Mouse (Mus musculus): Measurements from ENCODE around the gene Hexim2. TPM values are rescaled to one million over a fixed set of nuclear protein-coding genes. Genes with fewer than 3 reads are reported as not detected.

The Hexim2 gene
- total RNA-seq, 2 experiments from 2014 or later: 4.2 to 4.8 TPM

DNA sequence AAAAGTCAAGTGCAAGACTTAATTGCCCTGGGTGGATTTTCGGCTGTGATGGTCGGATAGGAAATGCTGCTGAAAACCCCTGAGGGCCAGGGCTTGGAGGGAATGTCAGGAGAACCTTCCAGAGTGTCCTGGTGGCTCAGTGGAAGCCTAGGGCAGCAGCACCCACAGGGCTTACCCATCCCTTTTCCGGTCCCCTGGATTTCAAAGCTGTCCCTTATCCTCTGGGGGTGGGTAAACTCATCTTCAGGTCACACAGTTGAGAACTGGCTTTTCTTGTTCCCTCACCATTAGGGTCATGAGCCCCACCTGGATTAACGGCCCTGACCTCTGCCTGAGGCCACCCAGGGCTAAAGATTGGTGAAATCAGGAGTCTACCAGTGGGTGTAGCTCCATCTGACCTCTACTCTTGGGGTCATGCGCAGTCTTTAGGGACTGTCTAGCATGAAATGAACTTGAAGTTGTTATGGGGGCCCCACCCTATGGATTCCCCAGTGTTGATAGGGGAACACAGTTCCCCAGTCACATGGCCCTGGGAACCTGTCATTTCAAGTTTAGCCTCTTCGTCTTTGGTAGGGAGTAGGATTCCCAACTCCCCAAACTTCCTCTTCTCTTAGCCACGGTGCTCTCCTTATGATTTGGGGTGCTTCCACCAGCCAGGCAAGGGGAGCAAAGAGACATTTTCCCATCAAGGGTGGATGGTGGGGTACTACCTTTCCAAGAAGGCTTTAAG, 41.0 kb downstream of the Hexim2 start:
- no peak for DNase-seq

DNA sequence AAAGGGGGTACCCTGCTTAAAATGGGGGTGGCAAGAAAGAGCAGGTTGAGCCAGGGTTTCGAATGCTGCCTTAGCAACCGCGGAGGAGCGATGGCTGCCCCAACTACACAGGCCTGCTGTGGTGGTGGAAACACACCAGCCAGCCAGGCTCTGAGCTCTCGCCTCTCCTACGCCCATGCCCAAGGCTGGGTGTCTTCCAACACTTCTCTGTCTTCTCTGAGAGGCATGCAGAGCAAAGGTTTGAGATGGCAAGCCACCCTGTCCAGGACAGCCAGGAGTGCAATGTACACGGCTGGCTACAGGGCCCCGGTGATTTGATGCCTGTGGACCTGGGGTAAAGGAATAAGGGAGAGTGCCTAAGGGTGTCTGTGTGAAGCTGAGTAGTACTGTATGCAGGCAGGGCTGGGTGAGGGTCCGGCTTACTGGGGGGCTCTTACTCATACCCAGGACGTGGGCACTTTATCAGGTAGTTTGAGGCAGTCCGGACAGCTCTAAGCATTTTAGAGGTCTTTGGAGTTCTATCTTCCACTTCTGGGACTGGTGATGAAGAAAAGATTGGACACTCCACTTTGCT, 41.6 kb downstream of the Hexim2 start:
- DNase-seq: no peak

DNA sequence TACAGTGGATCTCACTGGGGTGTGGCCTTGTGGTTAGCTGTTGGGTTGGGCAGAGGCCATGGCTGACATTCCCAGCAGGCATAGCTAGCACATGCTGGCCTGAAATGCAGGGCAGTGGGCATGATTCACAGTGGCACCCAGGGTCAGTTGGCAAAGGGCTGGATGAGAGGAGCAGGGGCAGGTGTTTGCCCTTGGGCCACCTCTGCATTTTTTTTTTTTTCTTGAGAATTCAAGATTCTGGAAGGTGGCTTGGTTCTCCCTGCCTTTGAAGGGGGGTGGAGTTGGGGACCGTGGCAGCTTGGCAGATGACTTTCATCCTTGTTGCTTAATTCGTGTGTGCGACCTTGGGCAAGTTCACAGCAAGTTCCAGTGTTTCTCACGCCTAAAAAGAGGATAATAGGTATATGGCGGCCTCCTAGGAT, 42.2 kb downstream of the Hexim2 start:
- DNase-seq: no peak

DNA sequence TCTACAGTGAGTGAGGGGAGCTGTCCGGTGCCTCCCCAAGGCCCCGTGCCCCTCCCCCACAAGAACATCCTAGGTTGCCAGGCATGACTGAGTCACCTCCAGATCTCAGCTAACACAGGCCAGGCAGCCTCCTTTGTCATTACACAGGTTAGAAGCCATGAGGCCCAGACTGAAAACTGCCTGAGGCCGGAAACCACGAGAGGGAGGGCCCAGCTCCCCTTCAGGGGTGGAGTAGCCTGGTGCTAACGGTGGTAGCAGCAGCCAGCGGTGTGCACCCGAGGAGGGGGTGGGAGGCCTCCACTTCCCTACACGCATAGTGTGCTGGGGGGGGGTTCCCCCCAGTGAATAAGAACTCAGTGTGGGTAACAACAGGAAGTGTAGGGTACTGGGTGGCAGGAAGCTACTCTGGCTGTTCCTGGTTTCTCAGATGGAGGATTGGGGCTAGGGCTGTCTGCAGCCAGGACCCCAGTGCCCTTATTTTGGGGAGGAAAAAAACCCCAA, 42.7 kb downstream of the Hexim2 start:
- peak; percentile 32 for DNase-seq

DNA sequence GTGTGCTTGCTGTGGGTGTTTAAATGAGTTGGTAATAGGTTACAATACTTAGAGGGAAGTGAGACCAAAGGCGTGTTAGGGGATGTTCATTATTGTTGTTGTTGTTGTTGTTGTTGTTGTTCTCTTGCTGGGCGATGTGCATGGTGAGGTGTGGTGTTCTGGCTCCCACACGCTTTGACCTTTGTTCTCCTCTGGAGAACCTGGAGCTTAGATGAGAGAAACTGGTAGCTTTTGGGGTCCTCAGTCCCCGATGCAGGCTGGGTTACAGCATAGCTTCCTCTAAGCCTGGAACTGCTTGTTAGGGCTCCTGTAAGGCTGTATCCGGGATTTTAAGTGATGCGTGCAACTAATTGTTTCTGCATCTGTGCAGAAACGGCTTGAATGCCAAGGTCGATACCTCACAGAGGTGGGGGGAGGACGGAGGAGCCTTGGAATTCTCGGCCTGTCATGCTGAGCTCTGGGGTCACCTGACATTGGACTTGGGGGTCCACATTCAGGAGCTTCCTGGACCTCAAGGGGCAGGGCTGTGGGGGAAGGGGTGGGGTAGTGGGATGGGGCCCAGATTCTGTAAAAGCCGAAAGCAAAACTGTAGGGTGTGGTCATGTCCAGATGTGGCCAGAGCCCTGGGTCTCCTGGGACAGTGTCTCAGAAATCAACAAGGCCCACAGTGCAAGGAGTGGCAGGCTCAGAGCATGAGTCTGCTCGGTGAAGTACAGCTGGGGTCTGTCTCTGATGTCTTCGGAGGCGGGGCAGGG, 43.6 kb downstream of the Hexim2 start:
- DNase-seq: peak; percentile 45

DNA sequence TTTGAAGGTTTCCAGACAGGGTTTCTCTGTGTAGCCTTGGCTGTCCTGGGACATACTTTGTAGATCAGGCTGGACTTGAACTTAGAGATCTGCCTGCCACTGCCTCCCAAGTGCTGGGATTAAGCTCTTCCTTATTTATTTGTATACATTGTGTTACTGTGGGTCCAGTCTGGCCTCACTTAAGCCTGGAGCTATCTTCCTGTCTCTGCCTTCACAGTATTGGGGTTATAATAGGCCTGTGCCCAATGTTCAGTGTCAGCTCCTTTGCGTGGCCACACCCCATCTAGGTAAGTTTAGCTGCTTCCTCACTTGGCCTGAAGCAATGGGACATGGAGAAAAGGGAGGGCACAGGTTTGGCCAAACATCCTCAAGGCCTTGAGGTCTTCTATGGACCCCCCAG, 44.3 kb downstream of the Hexim2 start:
- DNase-seq: no peak

DNA sequence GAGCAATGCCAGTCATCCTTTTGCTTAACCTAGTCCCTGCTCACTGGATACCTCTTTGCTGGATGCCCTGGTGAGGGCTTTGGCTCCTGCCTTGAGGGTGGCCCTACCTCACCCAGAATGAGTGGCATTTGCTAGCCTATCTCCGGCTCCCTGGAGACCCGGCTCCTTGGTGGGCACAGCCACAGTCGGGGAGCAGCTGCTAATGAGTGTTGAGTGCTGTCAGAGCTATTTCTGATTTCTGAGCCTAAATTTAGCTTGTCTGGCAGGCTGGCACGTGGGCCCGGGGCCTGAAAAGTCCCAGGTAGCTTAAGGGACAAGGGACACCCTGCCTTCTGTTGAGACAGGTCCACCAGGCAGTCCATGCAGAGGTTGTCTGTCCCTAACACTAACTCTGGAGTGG, 45.0 kb downstream of the Hexim2 start:
- DNase-seq: peak; percentile 59

DNA sequence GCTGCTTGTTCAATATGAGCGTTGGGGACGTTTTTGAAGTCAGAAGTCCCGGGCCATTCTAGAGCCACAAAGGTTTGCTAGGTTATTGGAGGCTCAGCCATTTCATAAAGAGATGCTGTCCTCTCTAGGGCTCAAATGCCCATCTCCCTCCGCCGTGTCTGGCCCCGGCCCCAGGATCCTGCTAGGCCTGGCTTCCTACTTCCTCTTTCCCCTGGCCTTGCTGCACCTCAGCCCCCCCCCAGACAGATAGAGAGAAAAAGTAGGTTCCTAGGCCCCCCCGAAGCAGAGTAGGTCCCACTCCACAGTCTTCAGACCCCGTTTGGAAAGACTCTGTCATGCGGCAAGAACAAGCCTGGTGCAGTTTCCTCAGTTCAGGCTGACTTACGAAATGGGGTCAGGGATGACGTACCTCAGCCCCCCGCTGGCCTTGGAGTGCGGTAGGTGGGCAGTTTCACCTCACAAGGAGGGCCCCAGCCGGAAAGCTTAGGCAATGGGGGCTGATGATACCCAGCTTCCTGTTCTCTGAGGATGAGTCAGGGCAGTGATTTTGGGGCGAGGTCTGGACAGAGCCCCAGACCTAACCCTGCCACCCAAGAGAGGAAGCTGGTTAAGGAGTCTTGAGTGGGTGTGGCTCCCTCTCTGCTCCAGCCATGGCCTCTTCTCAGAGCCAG, 45.7 kb downstream of the Hexim2 start:
- no peak for DNase-seq

DNA sequence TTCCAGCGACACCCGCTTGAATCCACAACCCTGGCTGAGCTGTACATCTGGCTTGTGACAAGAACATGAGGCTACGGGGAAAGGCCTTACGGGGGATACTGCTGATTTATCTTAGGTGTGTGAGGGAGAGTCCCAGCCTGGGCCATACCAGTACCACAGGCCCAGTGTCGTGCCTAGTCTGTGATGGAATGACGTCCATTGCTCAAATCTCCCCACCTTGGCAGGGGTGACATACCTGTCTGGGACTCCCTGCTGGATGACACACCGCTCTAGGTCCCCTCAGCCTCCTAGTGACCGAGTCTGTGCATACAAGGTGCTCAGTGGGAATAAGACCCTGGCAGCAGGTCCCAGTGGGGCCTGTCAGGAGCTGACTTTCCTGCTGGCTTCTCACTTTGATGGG, 46.5 kb downstream of the Hexim2 start:
- DNase-seq: no peak

DNA sequence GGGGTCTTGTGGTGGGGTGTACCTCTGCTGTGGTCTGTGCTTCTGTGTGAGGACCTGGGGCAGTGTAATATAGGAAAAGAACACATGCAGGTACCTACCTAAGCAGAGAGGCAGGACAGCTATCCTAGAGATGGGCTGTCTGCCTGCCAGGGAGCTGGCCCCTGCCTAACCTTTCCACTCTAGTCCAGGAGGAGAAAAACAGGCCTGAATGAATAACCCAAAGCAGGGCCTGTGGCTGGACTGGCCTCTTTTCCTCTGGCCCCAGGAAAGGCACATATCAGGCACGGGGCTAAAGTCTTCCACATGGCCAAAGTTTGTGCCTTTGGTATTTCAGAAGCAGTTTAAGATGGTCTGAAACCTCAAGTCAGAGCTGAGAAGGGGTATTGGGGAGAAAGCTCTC, 48.2 kb downstream of the Hexim2 start:
- no peak for DNase-seq

DNA sequence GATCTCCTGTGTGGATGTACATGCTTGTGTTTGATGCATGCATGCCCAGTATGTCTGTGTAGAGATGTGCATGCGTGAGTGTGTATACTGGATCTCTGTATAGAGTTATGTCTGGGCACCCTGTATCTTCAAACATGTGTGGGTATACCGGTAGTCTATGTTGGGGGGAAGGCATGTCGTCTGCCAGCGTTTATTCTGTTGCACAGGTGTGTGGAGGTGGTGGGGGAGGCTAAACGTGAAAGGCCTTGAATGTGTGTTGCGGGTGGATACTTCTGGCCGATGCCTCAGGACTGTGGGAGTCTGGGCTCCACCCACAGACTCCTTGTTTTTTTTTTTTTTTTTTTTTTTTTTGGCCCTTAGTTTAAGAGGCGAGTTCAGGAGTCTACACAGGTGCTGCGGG, 49.1 kb downstream of the Hexim2 start:
- no peak for DNase-seq

DNA sequence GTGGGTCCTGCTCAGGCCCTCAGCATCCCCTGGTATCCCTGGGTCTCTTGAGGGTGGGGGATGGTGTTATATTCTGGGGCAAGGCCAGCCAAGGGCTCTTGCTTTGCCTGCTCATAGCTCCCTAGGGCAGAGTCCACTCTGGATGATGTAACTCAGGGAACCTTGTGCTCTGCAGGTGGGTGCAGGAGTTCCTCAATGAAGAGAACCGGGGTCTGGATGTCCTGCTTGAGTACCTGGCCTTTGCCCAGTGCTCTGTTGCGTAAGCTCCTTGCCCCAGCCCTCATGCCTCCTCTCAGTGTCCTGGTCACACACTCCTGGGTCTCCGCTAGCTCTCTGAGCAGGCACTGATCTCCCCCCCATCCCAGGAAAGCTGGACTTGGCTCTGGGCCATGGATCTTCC, 49.7 kb downstream of the Hexim2 start:
- DNase-seq: no peak

DNA sequence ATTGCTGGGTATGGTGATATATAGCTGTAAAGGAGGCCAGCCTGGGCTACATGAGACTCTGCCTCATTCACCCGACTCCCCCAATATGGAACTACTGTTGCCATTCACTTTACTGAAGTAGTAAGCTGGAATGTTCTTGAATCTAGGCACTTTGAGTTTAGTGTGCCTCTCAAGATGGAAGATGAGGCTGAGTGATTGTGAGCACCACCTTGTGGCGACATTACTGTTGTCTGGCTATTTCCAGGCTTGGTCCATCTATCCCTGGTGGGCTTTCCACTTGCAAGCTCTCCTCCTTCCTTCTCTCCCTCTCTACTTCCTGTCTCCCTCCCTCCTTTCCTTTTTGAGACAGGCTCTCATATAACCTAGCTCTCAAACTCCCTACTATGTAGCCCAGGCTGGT, 52.7 kb downstream of the Hexim2 start:
- peak; percentile 70 for DNase-seq

Other genes starting within 250 kb of the Hexim2 start
- not detected for gene Fam187a, start 247.3 kb upstream of the Hexim2 start, total RNA-seq (2021)
- gene Gfap, start 231.5 kb upstream of the Hexim2 start, total RNA-seq (2021): under 1 TPM; 0.14 to 0.26 TPM
- gene Kif18b, start 207.3 kb upstream of the Hexim2 start, total RNA-seq (2021): 10 to 100 TPM; 16.7 to 17.8 TPM
- under 1 TPM; 0.36 to 0.55 TPM for gene C1ql1, start 185.7 kb upstream of the Hexim2 start, total RNA-seq (2021)
- gene Nmt1, start 104.2 kb upstream of the Hexim2 start, total RNA-seq (2021): 10 to 100 TPM; 57.6 to 62.7 TPM
- gene Dcakd, start 104.1 kb upstream of the Hexim2 start, total RNA-seq (2021): 10 to 100 TPM; 76.4 to 77.9 TPM
- 10 to 100 TPM; 28.0 to 34.8 TPM for gene Plcd3, start 30.8 kb upstream of the Hexim2 start, total RNA-seq (2021)
- gene Acbd4, start 30.7 kb upstream of the Hexim2 start, total RNA-seq (2021): 10 to 100 TPM; 25.9 to 29.2 TPM
- gene Hexim1, start 16.2 kb upstream of the Hexim2 start, total RNA-seq (2021): 10 to 100 TPM; 14.8 to 15.7 TPM
- 1 to 10 TPM; 7.4 to 8.6 TPM for gene Fmnl1, start 38.7 kb downstream of the Hexim2 start, total RNA-seq (2021)
- gene 1700023F06Rik, start 76.1 kb downstream of the Hexim2 start, total RNA-seq (2021): not detected
- gene Spata32, start 86.0 kb downstream of the Hexim2 start, total RNA-seq (2021): not detected
- gene Map3k14, start 135.0 kb downstream of the Hexim2 start, total RNA-seq (2021): 1 to 10 TPM; 2.7 to 3.4 TPM
- gene Arhgap27, start 231.3 kb downstream of the Hexim2 start, total RNA-seq (2021): 10 to 100 TPM; 23.5 to 25.4 TPM